Mouse (Mus musculus): ENCODE measurements around the gene Prrc2a. TPM values are rescaled to one million over a fixed set of nuclear protein-coding genes. Genes with fewer than 3 reads are reported as not detected.
A peak's percentile ranks its signal among the peaks of the same experiment; 100 is the strongest.

The Prrc2a gene
- polyA plus RNA-seq, 1 experiment from 2014 or later: 46.9 TPM

DNA sequence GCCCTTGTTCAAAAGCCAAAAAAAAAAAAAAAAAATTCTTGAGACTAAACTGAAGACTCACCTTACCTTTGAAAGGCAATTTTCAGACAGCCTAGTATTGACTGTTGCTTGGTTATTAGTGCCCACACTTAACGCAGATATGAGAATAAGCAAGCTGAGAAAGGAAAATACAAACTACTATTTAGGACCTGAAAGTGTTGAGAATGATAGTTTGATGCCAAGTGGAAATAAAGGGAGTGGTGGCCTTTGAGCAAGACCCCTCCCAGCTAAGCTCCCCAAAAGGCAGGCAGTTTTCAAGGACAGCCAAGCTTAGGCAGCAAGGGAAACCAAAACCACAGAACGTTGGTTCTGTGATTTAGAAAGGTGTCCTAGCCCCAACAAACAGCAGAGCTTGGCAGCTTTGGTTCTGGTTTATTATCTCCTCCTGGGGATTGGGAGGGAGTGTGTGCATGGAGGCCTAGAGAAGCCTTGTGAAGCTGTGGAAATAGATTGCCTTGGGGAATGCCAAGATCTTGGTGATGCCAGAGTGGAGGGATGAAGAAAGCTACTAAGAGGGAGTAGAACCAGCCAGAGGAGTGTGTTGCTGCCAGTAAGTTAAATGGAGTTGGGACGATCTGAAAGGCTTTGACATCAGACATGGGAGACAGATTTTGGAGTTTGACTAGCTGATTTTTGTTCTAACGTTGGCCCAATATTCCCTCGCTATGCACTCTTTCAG lies 16.6 kb downstream of the Prrc2a start:
- no peak overlapping the region for H3K9ac ChIP-seq
- H3K4me1 ChIP-seq (replicated peaks): no peaks in the 10 kb centered on the region
- H3K27me3 ChIP-seq: no peaks in the 10 kb centered on the region
- H3K27ac ChIP-seq (replicated peaks): peak overlapping the region; percentile 10; the same call in 1 of the 2 replicates
- ATAC-seq (ENCODE audit: insufficient read depth): no peak
- peaks cover 99% of the 10 kb centered on the region for H3K36me3 ChIP-seq (replicated peaks)
- H3K4me3 ChIP-seq (replicated peaks): no peak overlapping the region
- no peaks in the 10 kb centered on the region for H3K9me3 ChIP-seq (replicated peaks)
- no peak overlapping the region for H3K4me2 ChIP-seq
- WGBS (ENCODE audit: insufficient replicate concordance): 70% methylated on average over 5 of the region's 5 CpGs

DNA sequence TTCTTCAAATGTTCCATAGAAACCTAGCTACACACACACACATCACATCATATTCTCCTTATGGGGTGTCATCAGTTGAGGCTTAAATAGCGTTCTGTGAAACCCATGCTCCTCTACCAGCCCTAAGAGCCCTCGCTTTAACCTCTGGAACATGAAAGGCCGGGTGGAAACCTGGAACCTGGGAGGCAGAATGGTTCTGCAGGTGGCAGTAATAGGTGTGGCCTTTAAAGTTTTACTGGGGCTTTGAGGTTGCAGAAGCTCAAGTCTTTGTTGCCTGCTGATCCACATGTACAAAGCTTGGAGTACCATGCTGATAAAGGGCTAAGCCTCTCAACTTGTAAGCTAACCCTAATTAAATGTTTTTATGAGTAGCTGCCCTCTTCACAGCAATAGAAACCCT lies 17.3 kb downstream of the Prrc2a start:
- Histone ChIP-seq H3K9ac (no peak overlapping the region), H3K4me3 (replicated peaks) (no peak overlapping the region), H3K9me3 (replicated peaks) (no peaks in the 10 kb centered on the region), H3K4me1 (replicated peaks) (no peaks in the 10 kb centered on the region), H3K4me2 (no peak overlapping the region), H3K27ac (replicated peaks) (no peak overlapping the region), H3K36me3 (replicated peaks) (peaks cover 99% of the 10 kb centered on the region), H3K27me3 (no peaks in the 10 kb centered on the region)
- WGBS (ENCODE audit: insufficient replicate concordance): 66% methylated on average over 3 of the region's 3 CpGs
- no peak for ATAC-seq (ENCODE audit: insufficient read depth)

DNA sequence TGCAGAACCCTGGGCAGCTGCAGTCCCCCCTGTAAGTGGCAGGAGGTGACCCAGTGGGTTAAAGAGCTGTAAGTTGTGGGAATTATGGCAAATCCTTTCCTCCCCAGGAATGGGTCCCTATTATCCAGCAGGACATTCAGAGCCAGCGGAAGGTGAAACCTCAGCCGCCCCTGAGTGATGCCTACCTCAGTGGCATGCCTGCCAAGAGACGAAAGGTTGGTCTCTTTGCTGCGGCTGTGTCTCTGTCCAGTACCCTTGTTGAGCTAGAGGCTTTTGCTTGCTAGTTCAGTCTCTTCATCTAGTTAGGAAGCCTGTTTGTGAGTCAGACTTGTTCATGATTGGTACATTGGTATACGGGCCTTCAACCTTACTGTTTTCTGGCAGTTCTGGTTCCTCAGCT lies 18.6 kb downstream of the Prrc2a start:
- ATAC-seq (ENCODE audit: insufficient read depth): no peak
- no peak overlapping the region for H3K9ac ChIP-seq
- no peak overlapping the region for H3K27ac ChIP-seq (replicated peaks)
- peaks cover 99% of the 10 kb centered on the region for H3K36me3 ChIP-seq (replicated peaks)
- no peaks in the 10 kb centered on the region for H3K9me3 ChIP-seq (replicated peaks)
- 86% methylated on average over 5 of the region's 5 CpGs for WGBS (ENCODE audit: insufficient replicate concordance)
- no peak overlapping the region for H3K4me3 ChIP-seq (replicated peaks)
- no peak overlapping the region for H3K4me2 ChIP-seq
- no peaks in the 10 kb centered on the region for H3K27me3 ChIP-seq
- no peaks in the 10 kb centered on the region for H3K4me1 ChIP-seq (replicated peaks)

DNA sequence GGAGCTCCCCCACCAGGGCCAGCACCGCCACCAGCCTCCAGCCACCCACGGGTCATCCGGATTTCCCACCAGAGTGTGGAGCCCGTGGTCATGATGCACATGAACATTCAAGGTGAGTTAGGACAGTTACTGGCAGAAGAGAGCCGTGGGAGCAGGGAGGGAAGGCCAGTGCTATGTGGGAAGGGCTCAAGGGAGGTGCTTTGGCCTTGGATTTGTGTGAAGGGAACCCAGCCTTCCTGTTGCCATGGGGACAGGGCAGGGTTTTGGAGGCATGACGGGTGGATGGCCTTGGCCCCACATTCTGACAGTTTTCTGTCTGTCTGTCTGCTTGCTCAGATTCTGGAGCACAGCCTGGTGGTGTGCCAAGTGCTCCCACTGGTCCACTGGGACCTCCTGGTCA lies 22.7 kb downstream of the Prrc2a start:
- Histone ChIP-seq H3K4me1 (replicated peaks) (peaks cover 7% of the 10 kb centered on the region), H3K36me3 (replicated peaks) (peaks cover 90% of the 10 kb centered on the region), H3K27ac (replicated peaks) (no peak overlapping the region), H3K4me2 (no peak overlapping the region), H3K9me3 (replicated peaks) (no peaks in the 10 kb centered on the region), H3K27me3 (no peaks in the 10 kb centered on the region), H3K9ac (no peak overlapping the region), H3K4me3 (replicated peaks) (no peak overlapping the region)
- ATAC-seq (ENCODE audit: insufficient read depth): no peak
- WGBS (ENCODE audit: insufficient replicate concordance): 82% methylated on average over 6 of the region's 6 CpGs

DNA sequence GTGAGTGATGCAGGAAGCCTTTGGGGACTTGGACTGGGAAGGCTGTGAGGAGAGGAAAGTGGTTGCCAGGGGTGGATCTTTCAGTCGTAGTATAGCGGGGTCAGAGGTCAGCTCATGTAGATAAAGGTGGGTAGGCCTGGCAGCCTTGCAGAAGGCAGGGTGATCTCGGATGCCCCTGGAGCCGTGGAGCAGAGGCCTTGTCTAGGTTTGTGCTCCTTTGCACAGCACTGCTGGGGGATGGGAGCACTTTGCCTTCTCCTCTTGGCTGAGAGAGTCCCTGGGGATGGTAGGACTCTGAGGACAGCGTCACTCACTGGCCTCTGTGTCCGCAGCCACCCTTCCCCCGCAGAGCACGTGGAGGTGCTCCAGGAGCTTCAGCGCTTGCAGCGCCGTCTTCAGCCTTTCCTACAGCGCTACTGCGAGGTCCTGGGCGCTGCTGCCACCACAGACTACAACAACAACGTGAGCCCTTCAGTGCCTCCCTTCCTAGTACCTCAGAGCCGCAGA lies 24.2 kb downstream of the Prrc2a start:
- H3K36me3 ChIP-seq (replicated peaks): peaks cover 76% of the 10 kb centered on the region
- H3K4me2 ChIP-seq: no peak overlapping the region
- ATAC-seq (ENCODE audit: insufficient read depth): no peak
- 83% methylated on average over 16 of the region's 16 CpGs for WGBS (ENCODE audit: insufficient replicate concordance)
- no peak overlapping the region for H3K4me3 ChIP-seq (replicated peaks)
- H3K27me3 ChIP-seq: no peaks in the 10 kb centered on the region
- H3K9me3 ChIP-seq (replicated peaks): no peaks in the 10 kb centered on the region
- no peak overlapping the region for H3K27ac ChIP-seq (replicated peaks)
- H3K9ac ChIP-seq: no peak overlapping the region
- peaks cover 19% of the 10 kb centered on the region for H3K4me1 ChIP-seq (replicated peaks)

DNA sequence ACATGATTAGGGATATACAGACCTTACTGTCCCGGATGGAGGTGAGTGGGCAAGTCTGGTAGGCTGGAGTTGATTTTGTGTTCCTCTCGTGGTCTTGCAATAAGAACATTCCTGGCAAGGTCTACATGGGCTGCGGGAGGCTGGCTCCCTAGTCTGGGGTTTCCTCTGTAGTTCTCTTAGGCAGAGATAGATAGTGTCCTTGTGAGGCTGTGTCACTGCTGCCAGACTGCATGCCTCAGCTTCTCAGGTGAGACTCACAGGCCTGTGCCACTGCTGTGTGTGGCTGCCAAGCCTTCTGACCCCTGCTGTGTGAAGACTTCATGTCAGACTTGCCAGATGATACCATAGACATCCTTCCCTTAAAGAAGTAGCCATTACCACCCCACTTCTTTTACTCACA lies 25.4 kb downstream of the Prrc2a start:
- Histone ChIP-seq H3K4me3 (replicated peaks) (no peak overlapping the region), H3K27ac (replicated peaks) (no peak overlapping the region), H3K4me1 (replicated peaks) (peaks cover 21% of the 10 kb centered on the region), H3K36me3 (replicated peaks) (peaks cover 63% of the 10 kb centered on the region), H3K9ac (no peak overlapping the region), H3K27me3 (no peaks in the 10 kb centered on the region), H3K4me2 (no peak overlapping the region), H3K9me3 (replicated peaks) (no peaks in the 10 kb centered on the region)
- ATAC-seq (ENCODE audit: insufficient read depth): no peak
- WGBS (ENCODE audit: insufficient replicate concordance): 82% methylated on average over 3 of the region's 3 CpGs

DNA sequence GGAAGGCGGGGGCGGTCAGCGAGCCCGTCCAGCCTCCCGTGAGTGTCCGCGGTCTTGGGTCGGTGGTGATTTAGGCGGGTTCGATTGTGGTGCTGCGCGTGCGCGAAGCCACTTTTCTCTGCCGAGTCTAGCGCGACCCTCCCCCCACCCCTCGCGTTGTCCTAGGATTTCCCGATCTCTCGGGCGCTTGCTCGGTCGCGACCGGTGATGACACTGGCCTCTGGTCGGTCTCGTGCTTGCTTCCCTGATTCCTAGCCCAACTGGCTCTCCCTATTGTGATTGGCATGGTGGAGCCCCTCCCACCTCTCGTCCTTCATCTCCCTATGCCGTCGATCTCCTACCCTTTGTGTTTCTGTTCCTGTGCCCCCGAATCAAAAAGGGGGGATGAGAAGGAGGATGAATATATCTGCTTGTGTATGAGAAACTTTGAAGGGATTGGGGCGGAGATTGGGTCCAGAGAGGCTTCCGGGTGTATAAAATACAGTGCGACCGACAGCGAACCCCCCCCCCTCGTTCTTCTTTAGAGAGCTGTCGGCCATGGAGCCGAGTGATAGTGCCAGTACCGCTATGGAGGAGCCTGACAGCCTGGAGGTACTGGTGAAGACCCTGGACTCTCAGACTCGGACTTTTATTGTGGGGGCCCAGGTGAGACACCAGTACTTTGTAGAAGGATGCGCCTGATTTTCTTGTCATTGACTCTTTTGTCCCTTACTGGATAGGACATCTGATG lies 28.9 kb downstream of the Prrc2a start:
- Histone ChIP-seq H3K36me3 (replicated peaks) (peaks cover 29% of the 10 kb centered on the region), H3K27me3 (no peaks in the 10 kb centered on the region), H3K4me2 (peak overlapping the region; percentile 90), H3K27ac (replicated peaks) (peak overlapping the region; percentile 92), H3K4me3 (replicated peaks) (peak overlapping the region; percentile 89), H3K9ac (peak overlapping the region; percentile 77), H3K9me3 (replicated peaks) (no peaks in the 10 kb centered on the region), H3K4me1 (replicated peaks) (peaks cover 31% of the 10 kb centered on the region)
- WGBS (ENCODE audit: insufficient replicate concordance): under 1% methylated on average over 43 of the region's 43 CpGs
- peak; percentile 47 for ATAC-seq (ENCODE audit: insufficient read depth)

DNA sequence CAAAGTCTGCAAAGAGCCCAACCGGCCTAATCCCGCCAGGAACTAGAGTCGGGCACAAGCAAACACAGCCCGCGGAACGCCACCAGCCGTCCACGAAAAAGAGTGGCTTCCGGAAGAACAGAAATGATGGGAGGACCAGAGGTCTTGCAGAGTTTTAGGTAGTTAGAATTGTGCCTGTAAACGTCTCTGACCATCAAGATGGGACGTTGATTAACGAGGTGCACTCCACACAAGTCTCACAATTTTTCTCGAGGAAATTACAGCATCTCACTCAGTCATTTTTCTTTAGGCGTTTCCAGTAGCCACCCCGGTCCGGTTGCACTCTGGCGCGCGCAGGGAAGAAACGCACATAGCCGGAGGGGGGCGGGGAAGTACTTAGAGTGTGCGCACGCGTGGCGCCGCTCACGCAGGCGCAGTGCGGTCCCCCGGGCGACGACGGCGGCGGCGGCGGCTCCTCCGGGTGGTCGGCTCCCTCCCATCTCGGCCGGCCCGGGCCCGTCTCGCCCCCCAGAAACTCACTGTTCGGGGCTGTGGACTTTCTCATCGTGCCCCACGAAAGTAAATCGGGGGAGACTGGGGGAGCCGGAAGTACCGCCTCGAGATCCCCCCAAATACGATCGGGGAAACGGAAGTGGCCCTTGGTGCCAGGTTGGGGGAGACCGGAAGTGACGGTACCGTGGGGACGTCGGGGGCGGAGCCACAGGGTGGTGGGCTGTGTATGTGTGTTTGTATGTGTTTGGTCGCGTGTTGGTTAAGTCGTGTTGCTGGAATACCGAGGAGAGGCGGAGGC lies 29.7 kb downstream of the Prrc2a start, which contains the start of gene Bag6:
TSS of gene Bag6 (plus strand) at position 378 of the 790 bp plus-strand sequence.
- no peaks in the 10 kb centered on the region for H3K9me3 ChIP-seq (replicated peaks)
- peak within 1 kb of the TSS; percentile 89 for H3K4me3 ChIP-seq (replicated peaks)
- peak within 1 kb of the TSS; percentile 90 for H3K4me2 ChIP-seq
- peaks cover 39% of the 10 kb centered on the region for H3K4me1 ChIP-seq (replicated peaks)
- no peaks in the 10 kb centered on the region for H3K27me3 ChIP-seq
- H3K36me3 ChIP-seq (replicated peaks): peaks cover 27% of the 10 kb centered on the region
- WGBS (ENCODE audit: insufficient replicate concordance): under 1% methylated on average over 66 of the region's 66 CpGs
- peak within 1 kb of the TSS; percentile 92 for H3K27ac ChIP-seq (replicated peaks)
- ATAC-seq (ENCODE audit: insufficient read depth): peak; percentile 89
- H3K9ac ChIP-seq: peak within 1 kb of the TSS; percentile 77

DNA sequence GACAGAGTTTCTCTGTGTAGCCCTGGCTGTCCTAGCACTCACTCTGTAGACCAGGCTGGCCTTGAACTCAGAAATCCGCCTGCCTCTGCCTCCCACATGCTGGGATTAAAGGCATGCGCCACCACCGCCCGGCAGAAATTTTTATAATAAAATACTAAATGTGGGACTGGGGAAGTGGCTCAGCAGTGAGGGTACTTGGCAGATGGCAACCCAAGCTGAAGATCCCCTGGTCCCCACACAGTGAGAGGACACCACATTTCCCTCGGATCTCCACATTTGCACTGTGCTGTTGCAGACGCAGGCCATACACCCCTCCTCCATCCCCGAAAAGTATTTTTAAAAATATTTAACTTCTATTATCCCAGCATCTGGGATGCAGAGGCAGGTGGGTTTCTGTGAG lies 31.2 kb downstream of the Prrc2a start:
- Histone ChIP-seq H3K27ac (replicated peaks) (no peak overlapping the region), H3K4me1 (replicated peaks) (peaks cover 50% of the 10 kb centered on the region), H3K36me3 (replicated peaks) (peaks cover 27% of the 10 kb centered on the region), H3K9ac (no peak overlapping the region), H3K4me3 (replicated peaks) (no peak overlapping the region), H3K9me3 (replicated peaks) (no peaks in the 10 kb centered on the region), H3K4me2 (0 out of 2 replicates have a peak overlapping the region, but pooled peaks have one; percentile 90), H3K27me3 (no peaks in the 10 kb centered on the region)
- ATAC-seq (ENCODE audit: insufficient read depth): no peak
- WGBS (ENCODE audit: insufficient replicate concordance): 84% methylated on average over 7 of the region's 7 CpGs

DNA sequence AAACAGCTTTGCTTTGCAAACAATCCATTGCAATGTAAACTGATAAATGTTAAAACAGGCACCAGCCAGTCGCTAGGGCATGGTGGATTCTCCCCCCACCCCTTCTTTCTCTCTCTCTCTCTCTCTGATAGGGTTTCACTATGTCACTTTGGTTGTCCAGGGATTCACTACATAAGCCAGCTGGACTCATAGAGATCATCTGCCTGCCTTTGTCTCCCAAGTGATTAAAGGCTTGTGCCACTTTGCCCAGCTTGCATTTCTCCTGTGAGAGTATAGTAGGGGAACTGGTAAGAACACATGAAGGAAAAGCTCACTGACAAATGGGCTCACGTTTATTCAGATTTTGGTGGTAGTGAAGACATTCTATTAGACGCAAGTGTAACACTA lies 32.5 kb downstream of the Prrc2a start:
- H3K9ac ChIP-seq: no peak overlapping the region
- peak overlapping the region; percentile 29 for H3K4me2 ChIP-seq
- no peak overlapping the region for H3K4me3 ChIP-seq (replicated peaks)
- no peak for ATAC-seq (ENCODE audit: insufficient read depth)
- H3K4me1 ChIP-seq (replicated peaks): peaks cover 56% of the 10 kb centered on the region
- no peaks in the 10 kb centered on the region for H3K27me3 ChIP-seq
- H3K9me3 ChIP-seq (replicated peaks): no peaks in the 10 kb centered on the region
- 57% methylated on average over 3 of the region's 3 CpGs for WGBS (ENCODE audit: insufficient replicate concordance)
- peak overlapping the region; percentile 60 for H3K27ac ChIP-seq (replicated peaks)
- H3K36me3 ChIP-seq (replicated peaks): peaks cover 23% of the 10 kb centered on the region

Measured in liver, embryonic 15.5 days (tissue).